Mouse (Mus musculus): Measurements from ENCODE around the gene Fam173a. TPM values are rescaled to one million over a fixed set of nuclear protein-coding genes. Genes with fewer than 3 reads are reported as not detected.
A peak's percentile ranks its signal among the peaks of the same experiment; 100 is the strongest.

Fam173a gene
- polyA plus RNA-seq, 1 experiment from 2014 or later, result 89.8 TPM

- H3K27ac ChIP-seq, result peak overlapping the region; percentile 91
- H3K9ac ChIP-seq (replicated peaks), result peak overlapping the region; percentile 81
- peak overlapping the region; percentile 79 for H3K4me3 ChIP-seq (replicated peaks)
- peaks cover 58% of the 10 kb centered on the region for H3K4me1 ChIP-seq (replicated peaks)
- H3K27me3 ChIP-seq, result no peaks in the 10 kb centered on the region
- ATAC-seq, result peak; percentile 73
- peaks cover 24% of the 10 kb centered on the region for H3K36me3 ChIP-seq
- peak overlapping the region; percentile 72 for H3K4me2 ChIP-seq (replicated peaks)
- no peaks in the 10 kb centered on the region for H3K9me3 ChIP-seq
- under 1% methylated on average over 45 of the region's 45 CpGs for WGBS
Measured at GRCm38 (mm10) chr17:25791843-25792527, 716 bp downstream of the Fam173a start.

- H3K4me1 ChIP-seq (replicated peaks), result peaks cover 53% of the 10 kb centered on the region
- H3K27ac ChIP-seq, result peak overlapping the region; percentile 91
- 30% methylated on average over 19 of the region's 19 CpGs for WGBS
- peak overlapping the region; percentile 81 for H3K9ac ChIP-seq (replicated peaks)
- H3K9me3 ChIP-seq, result no peaks in the 10 kb centered on the region
- H3K4me3 ChIP-seq (replicated peaks), result peak overlapping the region; percentile 79
- no peaks in the 10 kb centered on the region for H3K27me3 ChIP-seq
- H3K4me2 ChIP-seq (replicated peaks), result peak overlapping the region; percentile 72
- peaks cover 25% of the 10 kb centered on the region for H3K36me3 ChIP-seq
- no peak for ATAC-seq
Measured at GRCm38 (mm10) chr17:25791320-25791842, 1.3 kb downstream of the Fam173a start.

GRCm38 (mm10) chr17:25786781-25787504 lies 5.8 kb downstream of the Fam173a start:
- Histone ChIP-seq H3K9ac (replicated peaks) (no peak overlapping the region), H3K27me3 (no peaks in the 10 kb centered on the region), H3K36me3 (peaks cover 48% of the 10 kb centered on the region), H3K9me3 (no peaks in the 10 kb centered on the region), H3K27ac (no peak overlapping the region), H3K4me3 (replicated peaks) (no peak overlapping the region), H3K4me1 (replicated peaks) (peaks cover 40% of the 10 kb centered on the region), H3K4me2 (replicated peaks) (no peak overlapping the region)
- 89% methylated on average over 9 of the region's 9 CpGs for WGBS
- ATAC-seq, result no peak

GRCm38 (mm10) chr17:25786280-25786679 lies 6.4 kb downstream of the Fam173a start, which contains the start of gene Ccdc78:
TSS of gene Ccdc78 (plus strand) at chr17:25786580.
- peak within 1 kb of the TSS; percentile 69 for H3K4me3 ChIP-seq (replicated peaks)
- H3K4me1 ChIP-seq (replicated peaks), result peaks cover 36% of the 10 kb centered on the region
- peak within 1 kb of the TSS; percentile 82 for H3K4me2 ChIP-seq (replicated peaks)
- peak within 1 kb of the TSS; percentile 77 for H3K27ac ChIP-seq
- no peaks in the 10 kb centered on the region for H3K27me3 ChIP-seq
- peaks cover 54% of the 10 kb centered on the region for H3K36me3 ChIP-seq
- ATAC-seq, result no peak
- H3K9me3 ChIP-seq, result no peaks in the 10 kb centered on the region
- 88% methylated on average over 3 of the region's 3 CpGs for WGBS
- peak within 1 kb of the TSS; percentile 84 for H3K9ac ChIP-seq (replicated peaks)

- Histone ChIP-seq H3K27me3 (no peaks in the 10 kb centered on the region), H3K36me3 (peaks cover 64% of the 10 kb centered on the region)
Measured at GRCm38 (mm10) chr17:25785281-25785745, 7.4 kb downstream of the Fam173a start, which contains the start of gene Haghl. TSS of gene Haghl (minus strand) at chr17:25785673.

GRCm38 (mm10) chr17:25783861-25784574 lies 8.7 kb downstream of the Fam173a start:
- no peak for ATAC-seq
- Histone ChIP-seq H3K4me2 (replicated peaks) (peak overlapping the region; percentile 82), H3K27ac (no peak overlapping the region), H3K4me1 (replicated peaks) (peaks cover 26% of the 10 kb centered on the region), H3K4me3 (replicated peaks) (peak overlapping the region; percentile 69), H3K9me3 (no peaks in the 10 kb centered on the region), H3K36me3 (peaks cover 63% of the 10 kb centered on the region), H3K9ac (replicated peaks) (peak overlapping the region; percentile 84), H3K27me3 (no peaks in the 10 kb centered on the region)
- 84% methylated on average over 15 of the region's 15 CpGs for WGBS

More at GRCm38 (mm10) chr17:25785281-25785745, 7.4 kb downstream of the Fam173a start, which contains the start of gene Haghl:
- Histone ChIP-seq H3K4me1 (replicated peaks) (peaks cover 26% of the 10 kb centered on the region), H3K4me3 (replicated peaks) (peak within 1 kb of the TSS; percentile 69), H3K9me3 (no peaks in the 10 kb centered on the region), H3K4me2 (replicated peaks) (peak within 1 kb of the TSS; percentile 82), H3K27ac (peak within 1 kb of the TSS; percentile 77), H3K9ac (replicated peaks) (peak within 1 kb of the TSS; percentile 84)
- ATAC-seq, result peak; percentile 87
- WGBS, result under 1% methylated on average over 23 of the region's 23 CpGs

GRCm38 (mm10) chr17:25783086-25783485 lies 9.6 kb downstream of the Fam173a start:
- H3K4me1 ChIP-seq (replicated peaks), result peaks cover 26% of the 10 kb centered on the region
- H3K4me2 ChIP-seq (replicated peaks), result no peak overlapping the region
- H3K9ac ChIP-seq (replicated peaks), result no peak overlapping the region; the same call in 1 of the 2 replicates
- H3K27ac ChIP-seq, result no peak overlapping the region
- WGBS, result 83% methylated on average over 7 of the region's 7 CpGs
- ATAC-seq, result no peak
- H3K4me3 ChIP-seq (replicated peaks), result no peak overlapping the region
- H3K9me3 ChIP-seq, result no peaks in the 10 kb centered on the region
- peaks cover 64% of the 10 kb centered on the region for H3K36me3 ChIP-seq
- no peaks in the 10 kb centered on the region for H3K27me3 ChIP-seq

- Histone ChIP-seq H3K27ac (0 out of 2 replicates have a peak overlapping the region, but pooled peaks have one; percentile 30), H3K4me1 (replicated peaks) (peaks cover 26% of the 10 kb centered on the region), H3K27me3 (no peaks in the 10 kb centered on the region), H3K4me3 (replicated peaks) (no peak overlapping the region), H3K9me3 (no peaks in the 10 kb centered on the region), H3K36me3 (peaks cover 66% of the 10 kb centered on the region), H3K9ac (replicated peaks) (no peak overlapping the region), H3K4me2 (replicated peaks) (no peak overlapping the region)
- ATAC-seq, result no peak
- 84% methylated on average over 6 of the region's 6 CpGs for WGBS
Measured at GRCm38 (mm10) chr17:25781339-25781738, 11.4 kb downstream of the Fam173a start.

- H3K9ac ChIP-seq (replicated peaks), result no peak overlapping the region
- no peak for ATAC-seq
- H3K4me2 ChIP-seq (replicated peaks), result no peak overlapping the region
- peaks cover 52% of the 10 kb centered on the region for H3K36me3 ChIP-seq
- peaks cover 12% of the 10 kb centered on the region for H3K4me1 ChIP-seq (replicated peaks)
- WGBS, result 92% methylated on average over 5 of the region's 5 CpGs
- no peaks in the 10 kb centered on the region for H3K9me3 ChIP-seq
- H3K4me3 ChIP-seq (replicated peaks), result no peak overlapping the region
- H3K27me3 ChIP-seq, result no peaks in the 10 kb centered on the region
- no peak overlapping the region for H3K27ac ChIP-seq
Measured at GRCm38 (mm10) chr17:25777948-25778347, 14.8 kb downstream of the Fam173a start.

GRCm38 (mm10) chr17:25775318-25776062 lies 17.2 kb downstream of the Fam173a start:
- 83% methylated on average over 10 of the region's 10 CpGs for WGBS
- Histone ChIP-seq H3K4me3 (replicated peaks) (no peak overlapping the region), H3K9ac (replicated peaks) (no peak overlapping the region), H3K9me3 (no peaks in the 10 kb centered on the region), H3K4me2 (replicated peaks) (peak overlapping the region; percentile 79; the same call in 1 of the 2 replicates), H3K36me3 (peaks cover 28% of the 10 kb centered on the region), H3K27ac (no peak overlapping the region), H3K4me1 (replicated peaks) (peaks cover 9% of the 10 kb centered on the region), H3K27me3 (no peaks in the 10 kb centered on the region)
- ATAC-seq, result no peak
